Mouse (Mus musculus): ENCODE data around the gene Rrbp1.

- TF ChIP-seq EP300 (IDR thresholded peaks at IDR 0.05) (no peak), CTCF (IDR thresholded peaks at IDR 0.05) (no peak)
Measured at GRCm38 (mm10) chr2:143983482-143983881, 27.6 kb downstream of the Rrbp1 start.
